Mouse (Mus musculus) CH12.LX (cell line): ENCODE measurements around the gene Slc34a1. TPM values are rescaled to one million over a fixed set of nuclear protein-coding genes. Genes with fewer than 3 reads are reported as not detected.

Source experiments
- DNase-seq: peaks from one replicate; pipeline ENCODE4 v3.0.0-alpha.2; 2013; ENCODE audit errors: extremely low read depth
- H3K27ac ChIP-seq: 2 replicates; pipeline ENCODE4 v1.5.1; 2012; ENCODE audit warnings: low read depth, mild to moderate bottlenecking, control low read depth, moderate library complexity; ENCODE audit not compliant: insufficient read depth
- H3K27me3 ChIP-seq: replicated peaks from 2 replicates; pipeline ENCODE3; 2012; ENCODE audit warnings: inconsistent platforms
- H3K36me3 ChIP-seq, 2 experiments: replicated peaks in 1 of 2; 2 replicates each; pipeline versions ENCODE3 to v1.6.1; 2012; ENCODE audit warnings: inconsistent platforms in 1 of 2, low read length in 1 of 2, mild to moderate bottlenecking in 1 of 2, mixed read lengths in 1 of 2, moderate library complexity in 1 of 2; ENCODE audit not compliant: control insufficient read depth in 1 of 2, insufficient read depth in 1 of 2
- H3K4me1 ChIP-seq, 2 experiments: 2 replicates each; pipeline ENCODE4 v1.6.1; 2012; ENCODE audit warnings: inconsistent platforms in 1 of 2, moderate library complexity in 1 of 2; ENCODE audit not compliant: insufficient read depth in 2 of 2, control insufficient read depth in 1 of 2
- H3K4me2 ChIP-seq: 2 replicates; pipeline ENCODE4 v1.6.1; 2012; ENCODE audit warnings: low read depth, mild to moderate bottlenecking, control low read depth; ENCODE audit not compliant: poor library complexity, insufficient read depth, severe bottlenecking
- H3K4me3 ChIP-seq, 3 experiments: fragments of 150-350 bp in 1 of 3; sonication (generic) in 1 of 3; replicated peaks in 1 of 3; 2 replicates each; pipeline versions ENCODE3 to v1.5.1; 2011 to 2012; ENCODE audit warnings: low read depth in 2 of 3, low read length in 2 of 3, mild to moderate bottlenecking in 2 of 3, moderate library complexity in 2 of 3, control low read depth in 1 of 3, improper control_type of control experiment in 1 of 3, inconsistent platforms in 1 of 3, mixed read lengths in 1 of 3; ENCODE audit not compliant: poor library complexity in 1 of 3
- H3K79me2 ChIP-seq: replicated peaks from 2 replicates; pipeline ENCODE4 v1.6.1; 2012; ENCODE audit warnings: mild to moderate bottlenecking, moderate library complexity; ENCODE audit not compliant: control insufficient read depth, poor library complexity, insufficient read depth, severe bottlenecking; ENCODE audit errors: extremely low read depth
- H3K9ac ChIP-seq: 2 replicates; pipeline ENCODE4 v1.6.1; 2012; ENCODE audit warnings: low read depth, mild to moderate bottlenecking, control low read depth, moderate library complexity; ENCODE audit not compliant: insufficient read depth
- H3K9me3 ChIP-seq: replicated peaks from 2 replicates; pipeline ENCODE3; 2012; ENCODE audit warnings: low read length, inconsistent platforms, mixed read lengths
- CHD1 ChIP-seq: IDR thresholded peaks from 2 replicates; pipeline ENCODE4 v1.6.1; 2012; ENCODE audit warnings: low read depth, low read length, improper control_type of control experiment, inconsistent platforms
- CTCF ChIP-seq, 2 experiments: IDR thresholded peaks in 1 of 2; conservative IDR thresholded peaks in 1 of 2; 2 replicates each; pipeline ENCODE4 v1.5.1; 2011 to 2012; ENCODE audit warnings: low read depth in 2 of 2, low read length in 2 of 2, improper control_type of control experiment in 1 of 2, inconsistent platforms in 1 of 2, mild to moderate bottlenecking in 1 of 2, moderate library complexity in 1 of 2
- E2F4 ChIP-seq: IDR thresholded peaks from 2 replicates; pipeline ENCODE4 v1.6.1; 2011; ENCODE audit warnings: low read depth, low read length, improper control_type of control experiment; ENCODE audit not compliant: insufficient replicate concordance
- ELF1 ChIP-seq: IDR thresholded peaks from 2 replicates; pipeline ENCODE4 v1.6.1; 2014; ENCODE audit warnings: low read depth, mild to moderate bottlenecking, inconsistent platforms, low read length, improper control_type of control experiment
- EP300 ChIP-seq: IDR thresholded peaks from 2 replicates; pipeline ENCODE4 v1.6.1; 2011; ENCODE audit warnings: low read length, improper control_type of control experiment
- ETS1 ChIP-seq: conservative IDR thresholded peaks from 2 replicates; pipeline ENCODE4 v1.6.1; 2012; ENCODE audit warnings: low read depth, mild to moderate bottlenecking, inconsistent platforms, low read length, improper control_type of control experiment, moderate library complexity
- GABPA ChIP-seq: IDR thresholded peaks from 2 replicates; pipeline ENCODE4 v1.6.1; 2012; ENCODE audit warnings: low read depth, low read length, improper control_type of control experiment, inconsistent platforms; ENCODE audit not compliant: insufficient replicate concordance
- HCFC1 ChIP-seq: IDR thresholded peaks from 2 replicates; pipeline ENCODE4 v1.6.1; 2012; ENCODE audit warnings: low read depth, mild to moderate bottlenecking, inconsistent platforms, low read length, improper control_type of control experiment
- IRF4 ChIP-seq: IDR thresholded peaks from 2 replicates; pipeline ENCODE4 v1.6.1; 2014; ENCODE audit warnings: low read depth, mild to moderate bottlenecking, inconsistent platforms, low read length, improper control_type of control experiment
- KAT2A ChIP-seq: IDR thresholded peaks from 2 replicates; pipeline ENCODE4 v1.6.1; 2012; ENCODE audit warnings: low read length, improper control_type of control experiment, inconsistent platforms; ENCODE audit not compliant: insufficient replicate concordance
- MAFK ChIP-seq: IDR thresholded peaks from 2 replicates; pipeline ENCODE4 v1.6.1; 2011; ENCODE audit warnings: low read length, improper control_type of control experiment; ENCODE audit not compliant: insufficient replicate concordance
- MAZ ChIP-seq: IDR thresholded peaks from 2 replicates; pipeline ENCODE4 v1.6.1; 2012; ENCODE audit warnings: low read depth, mild to moderate bottlenecking, inconsistent platforms, low read length, improper control_type of control experiment, moderate library complexity
- MEF2A ChIP-seq: IDR thresholded peaks from 2 replicates; pipeline ENCODE4 v1.6.1; 2014; ENCODE audit warnings: low read depth, mild to moderate bottlenecking, inconsistent platforms, low read length, improper control_type of control experiment, borderline replicate concordance
- MXI1 ChIP-seq: IDR thresholded peaks from 2 replicates; pipeline ENCODE4 v1.6.1; 2011; ENCODE audit warnings: mild to moderate bottlenecking, low read depth, low read length, improper control_type of control experiment
- NELFE ChIP-seq: IDR thresholded peaks from 2 replicates; pipeline ENCODE4 v1.6.1; 2011; ENCODE audit warnings: low read depth, low read length, improper control_type of control experiment
- NRF1 ChIP-seq: IDR thresholded peaks from 2 replicates; pipeline ENCODE4 v1.6.1; 2014; ENCODE audit warnings: low read depth, mild to moderate bottlenecking, inconsistent platforms, low read length, improper control_type of control experiment, moderate library complexity
- POLR2A ChIP-seq: IDR thresholded peaks from 2 replicates; pipeline ENCODE4 v1.6.1; 2011; ENCODE audit warnings: low read depth, mild to moderate bottlenecking, improper control_type of control experiment, low read length
- POLR2AphosphoS2 ChIP-seq: IDR thresholded peaks from 2 replicates; pipeline ENCODE4 v1.6.1; 2011; ENCODE audit warnings: low read depth, low read length, improper control_type of control experiment
- RAD21 ChIP-seq: IDR thresholded peaks from 2 replicates; pipeline ENCODE4 v1.6.1; 2011; ENCODE audit warnings: low read depth, mild to moderate bottlenecking, low read length, improper control_type of control experiment, moderate library complexity
- SIN3A ChIP-seq: IDR thresholded peaks from 2 replicates; pipeline ENCODE4 v1.6.1; 2012; ENCODE audit warnings: low read length, improper control_type of control experiment, inconsistent platforms
- SMC3 ChIP-seq: IDR thresholded peaks from 2 replicates; pipeline ENCODE4 v1.6.1; 2011; ENCODE audit warnings: low read depth, low read length, improper control_type of control experiment
- TBP ChIP-seq: conservative IDR thresholded peaks from 2 replicates; pipeline ENCODE4 v1.6.1; 2011; ENCODE audit warnings: low read depth, low read length, improper control_type of control experiment
- TCF12 ChIP-seq: IDR thresholded peaks from 2 replicates; pipeline ENCODE4 v1.6.1; 2014; ENCODE audit warnings: low read depth, mild to moderate bottlenecking, inconsistent platforms, low read length, improper control_type of control experiment
- ZC3H11A ChIP-seq: IDR thresholded peaks from 2 replicates; pipeline ENCODE4 v1.6.1; 2012; ENCODE audit warnings: low read depth, mild to moderate bottlenecking, inconsistent platforms, low read length, improper control_type of control experiment
- ZKSCAN1 ChIP-seq: IDR thresholded peaks from 2 replicates; pipeline ENCODE4 v1.6.1; 2012; ENCODE audit warnings: low read depth, inconsistent platforms, low read length, improper control_type of control experiment, borderline replicate concordance
- ZMIZ1 ChIP-seq: IDR thresholded peaks from 2 replicates; pipeline ENCODE4 v1.6.1; 2012; ENCODE audit warnings: low read depth, mild to moderate bottlenecking, inconsistent platforms, low read length, improper control_type of control experiment
- ZNF384 ChIP-seq: IDR thresholded peaks from 2 replicates; pipeline ENCODE4 v1.6.1; 2012; ENCODE audit warnings: low read depth, low read length, improper control_type of control experiment, inconsistent platforms
- dilution Hi-C: fragments of 300-500 bp; cut with MboI; formaldehyde crosslinking; loops from 2 replicates; pipeline ENCODE4 v1.14.3; 2020; ENCODE audit warnings: low sequenced_read_pairs; ENCODE audit not compliant: extremely low pct_unique_long_range_greater_than_20kb, extremely low pct_ligation_motif_present
- in situ Hi-C: fragments of 300-500 bp; cut with MboI; formaldehyde crosslinking; loops from 3 replicates; pipeline ENCODE4 v1.14.3; 2019; ENCODE audit warnings: low sequenced_read_pairs, low pct_ligation_motif_present, low pct_unique_long_range_greater_than_20kb, mixed read lengths
- polyA plus RNA-seq: library from polyadenylated mRNA; unstranded; fragments of >175 nt; gene quantifications from 2 replicates; pipeline ENCODE4 v1.2.1, GENCODE M21; 2012; ENCODE audit warnings: low read depth; ENCODE audit not compliant: insufficient read length
- total RNA-seq, 2 experiments: library from RNA; depleted of rRNA; stranded (reverse); fragments of 300-350 nt in 1 of 2; fragments of >200 nt in 1 of 2; gene quantifications; 2 replicates each; pipeline ENCODE4 v1.2.3; 2012 to 2014

Gene Slc34a1
- total and polyA plus RNA-seq, 3 experiments: not detected

GRCm38 (mm10) chr13:55403935-55404852 lies 6.2 kb downstream of the Slc34a1 start (continued):
- TF ChIP-seq KAT2A: no peak
- no peak for TF ChIP-seq GABPA
- no peak; the same call in 1 of the 2 replicates for TF ChIP-seq CHD1
- TF ChIP-seq TBP: 0 out of 2 replicates have a peak, but pooled peaks have one; percentile 22
- no peak for TF ChIP-seq ZMIZ1
- TF ChIP-seq EP300: no peak
- no peak for TF ChIP-seq NELFE
- TF ChIP-seq, all 38 proteins: peak for 7

DNA sequence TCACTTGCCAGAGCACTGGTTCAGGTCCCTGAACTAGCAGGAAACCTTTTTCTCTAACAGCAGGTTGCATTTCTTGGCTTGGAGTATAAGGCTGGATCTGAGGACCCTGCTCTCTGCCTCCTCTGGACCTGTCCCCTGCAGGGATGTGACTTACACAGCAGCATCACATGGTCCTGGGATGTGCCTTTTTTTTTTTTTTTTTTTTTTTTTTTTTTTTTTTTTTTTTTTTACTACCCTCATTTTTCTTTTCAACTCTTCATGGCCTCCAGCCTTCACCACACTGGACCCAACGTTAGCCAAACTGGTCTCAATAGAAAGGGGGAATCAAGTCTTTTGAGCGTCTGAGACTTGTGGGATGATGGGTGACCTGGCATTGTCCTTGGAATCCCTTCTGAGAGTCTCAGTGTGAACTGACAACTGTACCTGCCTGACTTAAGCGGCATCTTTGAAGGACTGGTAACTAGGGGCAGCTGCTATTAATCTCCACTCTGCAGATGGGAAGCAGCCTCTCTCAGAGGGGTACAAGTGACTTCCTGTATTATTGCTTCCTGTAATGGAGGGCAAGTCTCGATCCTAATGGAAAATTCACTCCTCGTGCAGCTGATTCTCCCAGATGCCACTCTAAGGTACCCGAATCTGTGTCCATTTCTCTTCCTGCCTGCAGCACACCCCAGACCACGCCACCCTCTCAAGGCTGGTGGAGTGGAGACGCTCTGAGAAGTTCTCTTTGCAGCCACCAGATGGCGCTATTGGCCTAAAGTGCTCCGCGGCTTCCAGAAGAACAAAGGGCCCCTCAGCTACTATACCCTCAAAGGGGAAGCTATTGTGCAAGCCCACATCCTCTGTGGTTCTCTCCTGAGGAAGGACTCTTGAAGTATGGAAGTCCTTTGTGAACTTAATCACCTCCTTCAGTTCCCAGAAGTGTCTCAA lies 7.1 kb downstream of the Slc34a1 start:
- Histone ChIP-seq H3K36me3 (no peaks in the 10 kb centered on the region), H3K4me3 (no peak overlapping the region), H3K79me2 (no peaks in the 10 kb centered on the region), H3K9me3 (no peaks in the 10 kb centered on the region), H3K27ac (no peak overlapping the region), H3K4me1 (peaks cover 9 to 25% of the 10 kb centered on the region in 2 experiments), H3K9ac (no peak overlapping the region), H3K27me3 (peaks cover 64% of the 10 kb centered on the region), H3K4me2 (peak overlapping the region; percentile 64)
- TF ChIP-seq MXI1: peak; percentile 65; the same call in 1 of the 2 replicates
- TF ChIP-seq MAZ: no peak
- TF ChIP-seq ZMIZ1: no peak
- no peak for TF ChIP-seq CHD1
- TF ChIP-seq POLR2A: no peak
- TF ChIP-seq HCFC1: peak; percentile 21; the same call in 1 of the 2 replicates
- peak; percentile 10; the same call in 1 of the 2 replicates for TF ChIP-seq MEF2A
- 0 out of 2 replicates have a peak, but pooled peaks have one; percentile 49 for TF ChIP-seq TCF12
- 0 out of 2 replicates have a peak, but pooled peaks have one; percentile 9 for TF ChIP-seq IRF4
- no peak for TF ChIP-seq MAFK
- no peak for TF ChIP-seq POLR2AphosphoS2
- TF ChIP-seq SIN3A: 0 out of 2 replicates have a peak, but pooled peaks have one; percentile 52
- TF ChIP-seq RAD21: peak; percentile 94
- peak; percentile 91 to 97 for TF ChIP-seq CTCF (conservative IDR thresholded peaks at IDR 0.05 in 1 of 2, IDR thresholded peaks at IDR 0.05 in 1 of 2; ENCODE audit: low read depth in 2 of 2, low read length in 2 of 2)
- peak; percentile 25; the same call in 1 of the 2 replicates for TF ChIP-seq NRF1
- peak; percentile 91 for TF ChIP-seq SMC3
- peak; percentile 28; the same call in 1 of the 2 replicates for TF ChIP-seq ELF1
- no peak for TF ChIP-seq ZKSCAN1
- peak; percentile 93 for TF ChIP-seq ZNF384
- TF ChIP-seq E2F4: no peak
- TF ChIP-seq ZC3H11A: peak; percentile 61
- TF ChIP-seq KAT2A: no peak
- TF ChIP-seq ETS1: no peak
- dilution Hi-C loops (no loop called here), in situ Hi-C loops (loop anchor here (5.0 kb wide), 1 partner anchor 117 kb away; no protein-coding TSS in a partner anchor)
- peak; percentile 84 for DNase-seq
